Mouse (Mus musculus): Measurements from ENCODE around the gene Meis1. TPM values are rescaled to one million over a fixed set of nuclear protein-coding genes. Genes with fewer than 3 reads are reported as not detected.

Gene Meis1
- polyA plus RNA-seq, 1 experiment, result 34.6 TPM

GRCm38 (mm10) chr11:19015381-19015730 lies 3.4 kb downstream of the Meis1 start:
- peak overlapping the region; percentile 48 for H3K27ac ChIP-seq (ENCODE audit: insufficient read depth, low read length)
- TF ChIP-seq CTCF (IDR thresholded peaks at IDR 0.05; ENCODE audit: borderline replicate concordance, insufficient read depth, low read length) (no peak), POLR2A (IDR thresholded peaks at IDR 0.05; ENCODE audit: low read depth, low read length) (no peak)
- H3K4me1 ChIP-seq (ENCODE audit: control insufficient read depth, insufficient read depth, low read length), result no peaks in the 10 kb centered on the region

DNA sequence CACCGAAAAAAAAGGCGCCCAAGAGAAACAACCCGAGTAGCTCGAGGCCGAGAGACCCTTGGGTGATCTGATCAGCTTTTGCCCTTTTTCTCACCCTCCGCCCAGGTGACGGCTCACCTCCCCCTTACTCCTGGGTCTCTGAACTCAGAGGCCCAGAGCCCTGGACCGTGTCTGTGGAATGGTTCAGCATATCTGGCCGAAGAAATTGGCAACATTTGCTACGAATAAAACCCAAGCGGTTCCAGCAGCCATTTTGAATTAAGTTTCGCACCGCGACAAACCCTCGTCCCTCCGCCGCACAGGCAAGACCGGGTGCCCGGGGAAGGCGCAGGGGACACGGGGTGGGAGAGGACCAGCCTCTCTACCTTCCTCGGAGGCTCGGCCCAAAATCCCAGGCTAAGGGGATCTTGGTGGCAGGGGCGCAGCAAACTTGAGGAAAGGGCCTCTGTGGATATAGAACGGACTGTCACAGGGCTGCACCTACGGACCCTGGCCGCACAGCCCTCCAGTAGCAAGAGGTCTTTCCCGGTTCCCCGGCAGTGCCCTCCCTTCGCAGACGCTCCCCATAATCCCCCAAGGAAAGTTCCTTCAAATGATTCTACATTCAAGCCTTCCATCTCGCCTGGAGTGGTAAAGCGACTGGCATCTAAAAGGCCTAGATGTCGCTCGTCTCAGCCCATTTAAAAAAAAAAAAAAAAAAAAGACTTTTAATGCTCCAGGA lies 4.2 kb downstream of the Meis1 start:
- Histone ChIP-seq H3K27ac (ENCODE audit: insufficient read depth, low read length) (peak overlapping the region; percentile 50), H3K4me1 (ENCODE audit: control insufficient read depth, insufficient read depth, low read length) (no peaks in the 10 kb centered on the region; the same call in 1 of the 2 replicates), H3K4me3 (ENCODE audit: insufficient read depth, low read length) (peak overlapping the region; percentile 70)
- no peak for TF ChIP-seq CTCF (IDR thresholded peaks at IDR 0.05; ENCODE audit: borderline replicate concordance, insufficient read depth, low read length)
- TF ChIP-seq POLR2A (IDR thresholded peaks at IDR 0.05; ENCODE audit: low read depth, low read length), result no peak

More at GRCm38 (mm10) chr11:19015381-19015730, 3.4 kb downstream of the Meis1 start:
- H3K4me3 ChIP-seq (ENCODE audit: insufficient read depth, low read length), result peak overlapping the region; percentile 70

- Histone ChIP-seq H3K4me1 (ENCODE audit: control insufficient read depth, insufficient read depth, low read length) (no peaks in the 10 kb centered on the region; the same call in 1 of the 2 replicates), H3K27ac (ENCODE audit: insufficient read depth, low read length) (peak overlapping the region; percentile 50), H3K4me3 (ENCODE audit: insufficient read depth, low read length) (peak overlapping the region; percentile 70)
- TF ChIP-seq POLR2A (IDR thresholded peaks at IDR 0.05; ENCODE audit: low read depth, low read length) (no peak), CTCF (IDR thresholded peaks at IDR 0.05; ENCODE audit: borderline replicate concordance, insufficient read depth, low read length) (no peak)
These were observed 4.7 kb downstream of the Meis1 start for GRCm38 (mm10) chr11:19014113-19014440.

DNA sequence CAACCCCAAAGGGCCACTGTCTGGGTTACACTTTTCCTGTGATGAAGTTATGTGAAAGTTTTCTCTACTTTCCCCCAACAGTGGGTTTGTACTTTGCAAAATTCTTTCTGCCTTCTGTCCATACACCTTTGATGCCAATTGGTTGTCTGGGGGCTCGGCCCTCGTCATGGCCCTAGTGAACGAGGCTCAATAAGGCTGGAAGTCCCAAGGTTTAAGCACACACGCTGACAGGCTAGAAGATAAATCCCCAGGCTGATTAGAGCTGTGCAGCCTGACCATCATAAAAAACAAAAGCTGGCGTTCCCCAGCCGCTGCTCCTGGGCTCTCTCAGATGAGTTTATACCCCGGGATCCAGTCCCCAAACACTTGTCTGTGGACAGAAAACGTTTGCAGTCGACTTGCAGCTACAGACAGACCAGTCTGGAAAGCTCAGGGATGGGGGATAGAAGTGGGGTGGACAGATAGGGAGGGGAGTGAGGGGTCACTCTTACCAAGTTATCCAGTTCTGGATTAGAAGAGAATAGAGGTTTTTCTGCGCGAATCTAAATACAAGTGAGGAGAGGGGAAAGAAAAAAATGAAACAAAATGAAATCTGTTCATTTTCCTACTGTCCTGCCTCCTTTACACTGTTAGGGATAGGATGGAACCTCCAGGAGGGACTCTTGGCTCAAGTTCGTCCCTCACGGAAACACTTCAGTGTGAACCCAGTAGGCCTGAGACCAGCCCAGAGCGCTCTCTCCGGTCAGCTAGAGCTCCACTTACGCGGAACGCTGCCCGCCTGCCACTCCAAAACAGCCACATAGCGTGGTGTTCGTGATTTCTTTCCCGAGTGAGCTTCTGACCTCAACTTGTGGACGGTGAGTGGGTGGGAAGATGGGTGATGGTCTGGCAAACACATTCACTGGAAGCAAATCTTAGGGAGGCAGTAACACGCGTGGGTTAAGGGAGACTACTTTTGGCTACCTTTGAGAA lies 5.4 kb downstream of the Meis1 start:
- TF ChIP-seq POLR2A (IDR thresholded peaks at IDR 0.05; ENCODE audit: low read depth, low read length) (0 out of 2 replicates have a peak, but pooled peaks have one; percentile 12), CTCF (IDR thresholded peaks at IDR 0.05; ENCODE audit: borderline replicate concordance, insufficient read depth, low read length) (no peak)
- Histone ChIP-seq H3K4me3 (ENCODE audit: insufficient read depth, low read length) (peak overlapping the region; percentile 70), H3K27ac (ENCODE audit: insufficient read depth, low read length) (peak overlapping the region; percentile 50), H3K4me1 (ENCODE audit: control insufficient read depth, insufficient read depth, low read length) (no peaks in the 10 kb centered on the region; the same call in 1 of the 2 replicates)

DNA sequence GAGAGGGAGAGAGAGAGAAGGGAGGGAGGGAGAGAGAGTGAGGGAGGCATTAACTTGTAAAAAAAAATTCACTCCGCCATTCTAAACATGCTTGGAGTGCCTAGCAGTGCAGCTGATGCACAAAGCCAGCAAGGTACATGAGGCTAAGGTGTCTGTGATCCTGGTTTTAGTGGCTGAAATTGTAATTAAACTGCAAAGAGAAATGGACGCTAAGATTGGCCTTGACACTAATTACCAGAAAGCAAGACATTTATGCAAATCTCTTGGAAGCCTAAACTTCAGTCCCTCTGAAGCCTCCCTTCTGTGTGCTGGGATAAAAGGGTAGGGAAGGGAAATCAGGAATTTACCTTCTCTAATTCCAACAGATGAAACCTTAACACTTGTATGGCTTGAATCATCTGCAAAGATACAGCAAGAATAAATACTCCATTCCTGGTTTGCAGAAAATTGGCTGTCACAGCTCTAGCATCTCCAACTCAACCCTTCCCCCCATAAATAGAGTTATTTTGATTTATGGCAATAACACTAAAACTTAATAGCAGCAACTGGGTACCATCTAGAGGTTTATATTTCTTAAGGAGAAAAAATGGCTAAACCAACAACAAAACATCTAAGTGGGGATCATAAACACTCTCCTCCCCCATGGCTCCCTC lies 6.2 kb downstream of the Meis1 start:
- Histone ChIP-seq H3K4me3 (ENCODE audit: insufficient read depth, low read length) (peak overlapping the region; percentile 70), H3K4me1 (ENCODE audit: control insufficient read depth, insufficient read depth, low read length) (no peaks in the 10 kb centered on the region; the same call in 1 of the 2 replicates), H3K27ac (ENCODE audit: insufficient read depth, low read length) (peak overlapping the region; percentile 58)
- TF ChIP-seq POLR2A (IDR thresholded peaks at IDR 0.05; ENCODE audit: low read depth, low read length), result no peak
- TF ChIP-seq CTCF (IDR thresholded peaks at IDR 0.05; ENCODE audit: borderline replicate concordance, insufficient read depth, low read length), result no peak

GRCm38 (mm10) chr11:19012001-19012400 lies 6.8 kb downstream of the Meis1 start:
- H3K4me1 ChIP-seq (ENCODE audit: control insufficient read depth, insufficient read depth, low read length), result no peaks in the 10 kb centered on the region; the same call in 1 of the 2 replicates
- no peak overlapping the region for H3K4me3 ChIP-seq (ENCODE audit: insufficient read depth, low read length)

GRCm38 (mm10) chr11:19011108-19011805 lies 7.5 kb downstream of the Meis1 start:
- no peak overlapping the region for H3K27ac ChIP-seq (ENCODE audit: insufficient read depth, low read length)

More at GRCm38 (mm10) chr11:19012001-19012400, 6.8 kb downstream of the Meis1 start:
- no peak for TF ChIP-seq CTCF (IDR thresholded peaks at IDR 0.05; ENCODE audit: borderline replicate concordance, insufficient read depth, low read length)
- no peak for TF ChIP-seq POLR2A (IDR thresholded peaks at IDR 0.05; ENCODE audit: low read depth, low read length)
- H3K27ac ChIP-seq (ENCODE audit: insufficient read depth, low read length), result peak overlapping the region; percentile 58

DNA sequence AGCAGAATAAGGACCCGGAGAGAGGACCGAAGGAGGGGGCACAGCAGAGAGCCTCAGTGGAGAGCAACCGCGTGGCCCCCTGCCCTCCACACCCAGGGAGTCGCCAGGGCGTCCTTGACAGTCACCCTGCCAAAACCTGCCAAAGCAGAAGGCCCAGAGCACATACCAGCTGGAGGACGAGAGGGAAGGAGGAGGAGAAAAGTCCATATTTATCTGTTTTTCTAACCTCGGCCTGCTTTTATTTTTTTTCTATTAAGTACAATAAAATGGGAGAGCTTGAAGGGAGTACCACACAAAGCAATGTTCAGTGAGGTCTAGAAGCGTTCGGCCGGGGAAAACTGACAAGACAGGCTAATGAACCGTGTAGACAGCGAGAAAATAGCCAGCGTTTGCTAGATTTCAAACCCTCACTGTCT lies 8.4 kb downstream of the Meis1 start:
- Histone ChIP-seq H3K4me3 (ENCODE audit: insufficient read depth, low read length) (peak overlapping the region; percentile 21), H3K27ac (ENCODE audit: insufficient read depth, low read length) (peak overlapping the region; percentile 59), H3K4me1 (ENCODE audit: control insufficient read depth, insufficient read depth, low read length) (no peaks in the 10 kb centered on the region; the same call in 1 of the 2 replicates)
- no peak for TF ChIP-seq POLR2A (IDR thresholded peaks at IDR 0.05; ENCODE audit: low read depth, low read length)
- no peak for TF ChIP-seq CTCF (IDR thresholded peaks at IDR 0.05; ENCODE audit: borderline replicate concordance, insufficient read depth, low read length)

More at GRCm38 (mm10) chr11:19011108-19011805, 7.5 kb downstream of the Meis1 start:
- TF ChIP-seq POLR2A (IDR thresholded peaks at IDR 0.05; ENCODE audit: low read depth, low read length) (no peak), CTCF (IDR thresholded peaks at IDR 0.05; ENCODE audit: borderline replicate concordance, insufficient read depth, low read length) (no peak)
- Histone ChIP-seq H3K4me3 (ENCODE audit: insufficient read depth, low read length) (no peak overlapping the region; the same call in 1 of the 2 replicates), H3K4me1 (ENCODE audit: control insufficient read depth, insufficient read depth, low read length) (no peaks in the 10 kb centered on the region; the same call in 1 of the 2 replicates)

All from embryonic fibroblast, embryonic 13.5 days (primary cell).